Mouse (Mus musculus) skeletal muscle tissue, adult 2 months (tissue): ENCODE data around the gene Epb41l5.

Experiments
- DNase-seq: peaks from one replicate; pipeline ENCODE4 v3.0.0-alpha.2; 2012; ENCODE audit warnings: low read depth, low spot score

Gene Epb41l5

GRCm38 (mm10) chr1:119501881-119502280 lies 146.9 kb downstream of the Epb41l5 start:
- no peak for DNase-seq

DNA sequence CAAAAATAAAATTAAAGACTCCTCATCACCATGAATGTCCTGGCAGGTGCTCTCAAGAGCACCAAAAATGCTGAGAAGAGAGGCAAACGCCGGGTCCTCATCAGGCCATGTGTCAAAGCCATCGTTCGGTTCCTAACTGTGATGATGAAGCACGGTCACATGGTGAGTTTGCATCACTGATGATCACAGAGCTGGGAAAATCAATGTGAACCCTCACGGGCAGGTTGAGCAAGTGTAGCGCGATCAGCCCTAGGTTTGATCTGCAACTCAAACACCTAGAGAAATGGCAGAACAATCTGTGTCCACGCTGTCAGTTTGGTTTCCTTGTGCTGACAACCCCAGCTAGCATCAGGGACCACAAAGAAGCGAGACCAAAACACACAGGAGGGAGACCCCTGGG lies 149.3 kb downstream of the Epb41l5 start:
- DNase-seq, result no peak

DNA sequence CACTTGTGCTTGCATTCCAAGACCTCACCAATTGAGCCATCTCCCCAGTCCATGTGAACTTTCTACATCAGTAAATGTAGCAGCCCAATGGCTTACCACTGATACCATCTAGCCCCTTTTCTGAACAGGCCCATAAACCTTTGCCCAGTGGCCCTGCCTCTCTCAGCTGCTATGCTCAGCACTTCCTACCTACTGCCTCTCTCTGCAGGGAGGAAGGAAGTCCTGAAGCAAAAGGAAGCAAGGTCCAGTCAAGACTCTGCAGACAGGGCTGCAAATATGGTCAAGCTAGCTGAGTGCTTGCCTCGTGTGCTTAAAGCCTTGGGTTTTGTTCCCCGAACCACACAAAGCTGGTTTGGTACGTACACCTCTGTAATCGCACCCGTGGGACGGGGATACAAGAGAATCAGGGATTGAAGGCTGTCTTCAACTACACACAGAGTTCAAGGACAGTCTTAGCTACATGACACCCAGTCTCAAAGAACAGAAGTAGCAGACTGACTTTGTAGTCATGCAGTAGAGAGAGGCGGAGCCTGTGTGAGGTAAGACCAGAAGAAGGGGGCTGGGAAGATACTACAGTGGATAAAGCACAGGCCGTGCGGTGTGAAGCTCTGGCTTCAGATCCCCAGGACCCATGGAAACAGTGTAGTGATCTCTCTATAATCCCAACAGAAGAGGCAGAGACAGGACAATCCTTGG lies 150.1 kb downstream of the Epb41l5 start:
- no peak for DNase-seq

GRCm38 (mm10) chr1:119497346-119498004 lies 151.3 kb downstream of the Epb41l5 start:
- DNase-seq, result no peak

DNA sequence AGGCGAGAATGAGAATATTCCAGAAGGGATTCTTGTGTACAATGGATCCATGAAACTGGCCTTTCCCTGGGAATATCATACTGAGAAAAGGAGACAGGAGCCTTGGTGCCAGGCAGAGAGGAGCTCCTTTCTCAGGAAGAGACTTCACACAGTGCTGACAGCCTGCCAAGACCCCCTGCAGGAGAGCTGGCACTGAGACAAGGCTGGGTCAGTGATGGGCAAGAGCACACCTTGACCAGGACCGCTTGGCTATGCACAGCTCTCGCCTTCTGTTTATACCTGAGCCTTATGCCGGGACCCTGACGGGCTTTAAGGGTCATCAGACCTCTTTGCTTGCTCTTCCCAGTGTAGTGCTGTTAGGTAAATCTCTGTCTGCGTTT lies 153.4 kb downstream of the Epb41l5 start:
- DNase-seq, result no peak
